Mouse (Mus musculus) kidney, adult 11 months (tissue): Measurements from ENCODE around the gene 9330159F19Rik.

Experiments
- DNase-seq: peaks from one replicate; pipeline ENCODE4 v3.0.0; 2022

The 9330159F19Rik gene

DNA sequence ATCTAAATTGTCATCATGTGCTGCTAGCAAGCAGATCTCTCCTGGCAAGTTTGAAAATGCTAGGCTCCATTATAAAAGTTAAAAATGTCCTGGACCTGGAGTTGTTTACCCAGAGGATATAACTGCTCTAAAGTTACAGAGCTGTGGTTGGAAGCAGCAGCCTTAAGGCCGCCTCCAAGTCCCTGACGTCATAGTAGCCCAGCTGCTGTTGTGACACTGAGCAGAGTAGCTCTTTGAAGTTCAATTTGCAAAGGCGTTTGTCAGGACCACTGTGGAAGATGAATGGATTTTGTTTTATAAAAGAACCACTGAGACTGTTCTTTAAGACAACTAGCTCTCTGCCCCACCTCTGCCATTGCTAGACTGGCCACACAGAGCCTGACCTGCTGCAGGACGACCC, at the start of gene 9330159F19Rik:
TSS of gene 9330159F19Rik (plus strand) at position 154 of the 400 bp plus-strand sequence.
- DNase-seq: no peak

DNA sequence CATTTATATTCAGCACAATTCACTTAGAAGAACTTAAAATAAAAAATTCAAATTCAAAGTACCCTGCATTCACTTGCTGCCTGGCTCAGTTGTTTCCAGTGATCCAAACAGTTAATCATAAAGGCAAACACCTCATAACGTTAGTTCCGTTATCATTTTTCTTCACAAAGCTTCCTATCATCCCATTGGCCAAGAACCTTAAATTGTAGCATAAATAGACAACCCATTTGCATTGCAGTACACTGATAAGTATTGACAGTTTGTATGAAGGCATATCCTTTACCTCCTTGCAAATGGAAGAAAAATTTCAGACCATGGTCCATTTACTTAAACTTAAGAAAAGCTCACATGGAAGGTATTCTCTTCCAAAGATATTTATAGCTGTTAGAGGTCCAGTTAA, 49.7 kb upstream of the 9330159F19Rik start:
- no peak for DNase-seq

DNA sequence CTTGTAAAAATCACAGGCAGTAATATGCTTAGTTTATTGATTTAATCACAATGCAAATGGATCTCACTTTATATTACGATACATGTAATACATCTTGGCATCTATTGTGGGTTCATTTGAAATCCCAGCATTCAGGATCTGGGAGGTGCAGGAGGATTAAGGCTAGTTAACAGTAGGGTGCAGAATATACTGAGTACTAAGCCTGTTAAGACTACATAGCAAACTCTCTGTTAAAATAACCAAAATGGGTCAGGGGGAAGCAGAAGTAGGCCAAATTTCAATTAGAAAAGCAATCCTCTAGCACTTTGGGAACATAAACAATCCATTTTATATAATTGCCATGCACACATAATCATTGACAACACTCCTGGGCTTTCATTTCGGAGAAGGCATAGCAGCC, 37.6 kb upstream of the 9330159F19Rik start:
- DNase-seq: no peak

DNA sequence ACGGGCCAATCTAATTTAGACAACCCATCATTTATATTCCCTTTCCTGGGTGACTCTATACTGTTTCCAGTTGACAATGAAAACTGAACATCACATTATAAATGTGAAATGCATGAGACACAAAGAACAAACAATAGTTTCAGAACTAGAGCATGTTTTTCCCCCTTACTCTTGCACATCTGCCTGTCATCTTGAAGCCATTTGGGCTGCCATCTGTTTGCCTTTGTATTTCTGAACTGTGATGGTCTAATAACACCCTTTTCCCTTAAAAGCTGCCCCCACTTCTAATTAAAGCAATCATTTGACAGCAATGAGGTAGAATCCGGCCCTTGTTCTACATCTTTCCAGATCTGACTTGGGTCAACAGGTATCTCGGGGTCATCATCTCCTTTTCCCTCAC, 35.8 kb upstream of the 9330159F19Rik start:
- DNase-seq: no peak

DNA sequence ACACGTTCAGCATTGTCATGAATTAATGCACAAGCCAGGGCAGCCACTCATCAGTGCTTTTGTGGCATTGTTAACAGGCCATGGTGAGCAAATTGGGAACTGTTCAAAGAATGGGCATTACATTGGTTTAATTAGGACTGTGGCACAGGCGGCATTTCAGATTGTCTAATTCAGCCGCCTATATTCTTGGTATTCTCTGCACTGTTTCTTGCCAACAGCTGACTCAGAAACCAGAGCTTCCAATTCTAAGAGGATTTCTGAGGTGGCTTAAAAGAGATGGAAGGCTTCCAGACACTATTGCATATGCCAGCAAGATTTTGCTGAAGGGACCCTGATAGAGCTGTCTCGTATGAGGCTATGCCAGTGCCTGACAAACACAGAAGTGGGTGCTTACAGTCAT, 34.5 kb upstream of the 9330159F19Rik start:
- DNase-seq: no peak

DNA sequence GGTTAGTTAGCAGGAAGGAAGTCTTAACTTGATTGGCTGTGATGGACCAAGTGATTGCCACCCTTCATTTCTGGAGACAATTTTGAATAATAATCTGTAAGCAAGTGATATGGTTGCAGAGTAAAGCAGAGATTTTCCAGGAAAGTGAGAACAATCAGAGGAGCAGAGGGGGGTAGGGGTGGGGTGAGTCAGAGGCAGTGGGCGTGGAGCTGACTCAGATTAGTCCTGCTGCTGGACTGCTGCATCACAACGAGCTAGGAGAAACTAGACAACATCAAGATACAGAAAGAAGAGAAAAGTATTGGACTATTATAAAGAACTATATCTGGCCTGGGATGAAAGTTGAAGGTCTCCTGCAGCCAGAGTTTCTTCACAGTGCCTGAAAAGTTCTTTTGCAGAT, 33.4 kb upstream of the 9330159F19Rik start:
- no peak for DNase-seq

DNA sequence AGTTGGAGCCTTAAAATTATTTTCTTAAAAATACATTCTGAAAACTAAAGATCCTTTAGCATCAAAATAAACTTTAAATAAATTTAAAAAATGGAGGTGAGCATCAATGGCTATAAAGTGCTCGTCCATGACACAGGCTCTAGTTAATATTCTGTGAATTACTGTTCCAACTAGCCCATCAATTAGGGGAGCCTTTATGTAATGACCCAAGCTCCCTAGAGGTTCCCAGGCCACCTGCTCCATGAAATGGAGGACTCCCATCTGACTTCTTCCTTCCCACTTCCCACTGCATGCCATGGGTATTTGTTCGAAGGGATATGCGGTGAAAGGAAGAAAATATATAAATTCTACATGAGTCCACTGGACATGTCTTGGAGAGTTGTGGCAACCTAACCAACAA, 31.2 kb upstream of the 9330159F19Rik start:
- DNase-seq: no peak

DNA sequence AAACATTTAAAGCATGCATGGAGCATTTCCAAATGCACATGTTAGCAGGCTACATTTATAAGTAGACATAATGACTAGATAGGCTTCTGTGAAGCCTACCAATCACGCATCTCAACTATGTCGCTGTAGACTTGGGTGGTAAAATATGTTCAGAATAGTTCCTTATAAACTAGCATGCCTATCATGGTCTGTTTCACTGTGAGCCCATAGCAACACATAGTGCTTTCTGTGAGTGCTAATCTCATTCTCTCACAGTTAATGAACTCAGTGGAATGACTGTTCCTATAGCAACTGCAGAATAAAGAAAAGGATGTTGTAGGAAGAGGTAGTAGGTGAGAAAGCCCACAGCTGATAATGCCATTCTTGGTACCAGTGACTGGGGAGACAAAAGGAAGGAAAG, 30.4 kb upstream of the 9330159F19Rik start:
- DNase-seq: no peak

DNA sequence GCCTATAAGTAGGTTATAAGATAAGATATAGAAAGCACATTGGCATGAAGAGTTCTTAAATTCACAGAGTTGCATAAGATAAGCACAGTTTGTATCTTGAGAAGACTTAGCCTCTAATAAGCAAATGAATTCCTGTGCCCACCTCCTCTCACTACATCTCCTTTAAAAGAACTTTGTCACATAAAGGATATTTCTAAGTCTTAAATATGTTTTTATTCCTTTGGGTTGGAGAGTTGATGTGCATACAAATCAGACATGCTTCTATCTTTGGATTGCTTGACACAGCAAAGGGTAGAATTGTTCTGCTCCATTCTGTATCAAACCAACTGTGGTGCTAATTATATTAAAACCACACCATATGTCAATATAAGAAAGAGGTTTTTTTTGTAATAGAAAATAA, 17.6 kb upstream of the 9330159F19Rik start:
- no peak for DNase-seq

DNA sequence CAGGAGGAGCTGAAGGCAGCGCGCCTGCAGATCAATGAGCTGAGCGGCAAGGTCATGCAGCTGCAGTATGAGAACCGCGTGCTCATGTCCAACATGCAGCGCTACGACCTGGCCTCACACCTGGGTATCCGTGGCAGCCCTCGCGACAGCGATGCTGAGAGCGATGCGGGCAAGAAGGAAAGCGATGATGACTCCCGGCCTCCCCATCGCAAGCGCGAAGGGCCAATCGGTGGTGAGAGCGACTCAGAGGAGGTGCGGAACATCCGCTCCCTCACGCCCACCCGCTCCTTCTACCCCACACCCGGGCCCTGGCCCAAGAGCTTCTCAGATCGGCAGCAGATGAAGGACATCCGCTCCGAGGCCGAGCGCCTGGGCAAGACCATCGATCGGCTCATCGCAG, 14.6 kb upstream of the 9330159F19Rik start:
- no peak for DNase-seq

DNA sequence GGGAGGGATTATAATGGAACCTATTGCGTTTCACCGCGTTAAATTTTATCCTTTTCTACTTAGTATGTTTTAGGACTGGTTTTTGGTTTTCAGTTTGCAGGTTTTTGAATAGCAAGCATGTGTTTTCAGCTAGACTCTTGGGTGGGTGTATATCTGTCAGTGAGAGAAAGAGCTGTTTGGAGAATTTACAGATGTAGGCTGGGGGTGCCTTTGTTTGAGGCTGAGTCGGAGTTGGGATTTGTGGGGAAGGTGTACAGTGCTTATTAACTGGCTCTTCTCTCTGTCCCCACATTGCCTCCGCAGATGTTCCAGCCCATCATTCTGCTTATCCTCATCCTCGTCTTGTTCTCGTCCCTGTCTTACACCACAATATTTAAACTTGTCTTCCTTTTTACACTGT, 12.8 kb upstream of the 9330159F19Rik start, which contains the start of gene Gm49353:
TSS of gene Gm49353 (plus strand) at position 313 of the 400 bp plus-strand sequence.
- no peak for DNase-seq

DNA sequence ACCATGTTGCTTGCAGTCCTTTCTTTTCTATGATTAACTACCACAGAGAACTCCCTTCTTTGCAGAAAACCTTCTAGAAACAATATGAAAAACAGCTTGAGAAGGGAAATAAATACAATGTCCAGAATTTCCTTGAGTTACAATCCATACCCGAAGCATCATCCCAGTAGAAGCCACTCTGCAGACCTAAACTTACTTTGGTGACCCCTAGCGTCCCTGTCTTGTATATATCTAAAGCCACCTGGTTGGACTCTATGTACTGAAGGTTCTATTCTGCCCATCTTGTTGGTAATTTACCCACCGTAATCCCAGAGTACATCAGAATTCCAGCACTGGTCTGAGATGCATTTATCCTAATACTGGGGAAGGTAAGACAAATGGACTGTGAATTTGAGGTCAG, 11.6 kb upstream of the 9330159F19Rik start:
- DNase-seq: no peak

DNA sequence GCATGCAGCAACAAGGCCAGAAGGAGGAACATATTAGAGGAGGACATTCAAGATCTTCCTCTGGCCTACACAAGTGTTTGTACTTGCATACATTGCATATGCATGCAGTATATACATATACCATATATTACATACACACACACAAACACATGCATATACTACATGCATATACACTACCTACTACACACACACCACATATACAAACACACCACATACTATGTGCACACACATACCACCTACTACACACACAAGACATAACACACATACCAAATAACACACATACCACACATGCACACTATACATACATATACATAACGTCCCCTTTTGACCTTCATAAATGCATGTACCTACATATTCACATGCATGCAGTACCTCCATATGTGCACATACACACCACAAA, 10.8 kb upstream of the 9330159F19Rik start:
- DNase-seq: no peak

DNA sequence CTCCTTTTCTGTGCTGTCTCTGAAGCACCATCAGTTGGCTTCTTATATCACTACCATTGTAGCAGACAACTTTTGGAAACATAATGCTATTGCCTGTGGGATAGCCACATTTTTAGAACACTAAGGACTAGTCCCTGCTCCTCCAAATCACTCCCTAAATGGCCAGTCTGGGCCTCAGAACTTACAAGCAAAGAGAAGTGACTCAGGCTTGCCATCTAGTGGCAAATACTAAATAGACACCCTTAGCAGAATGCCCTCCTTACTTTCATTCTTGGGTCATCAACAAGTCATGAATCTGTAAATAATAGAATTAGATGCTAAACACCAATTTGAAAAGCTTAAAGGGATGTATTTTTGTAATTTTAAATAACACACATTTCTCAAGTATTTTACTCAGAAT, 4.7 kb upstream of the 9330159F19Rik start:
- no peak for DNase-seq

DNA sequence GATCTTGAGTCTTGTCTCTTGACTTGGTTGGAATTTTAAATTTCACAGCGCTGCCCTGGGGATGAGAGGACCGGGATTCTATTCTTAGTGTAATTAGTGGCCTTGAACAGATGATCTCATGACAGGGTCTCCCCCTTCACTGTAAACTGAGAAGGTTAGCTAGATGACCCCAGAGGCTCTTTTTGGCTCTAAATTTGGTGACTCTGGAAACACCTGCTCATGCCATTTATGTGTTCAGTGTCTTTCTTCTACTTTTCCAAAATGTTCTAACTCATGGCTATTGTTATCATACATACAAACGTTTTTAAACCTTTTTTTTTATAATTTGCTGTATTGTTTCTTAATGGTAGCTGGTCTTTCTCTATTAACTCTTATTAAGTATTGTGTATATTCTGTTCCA, 2.7 kb upstream of the 9330159F19Rik start:
- DNase-seq: no peak

DNA sequence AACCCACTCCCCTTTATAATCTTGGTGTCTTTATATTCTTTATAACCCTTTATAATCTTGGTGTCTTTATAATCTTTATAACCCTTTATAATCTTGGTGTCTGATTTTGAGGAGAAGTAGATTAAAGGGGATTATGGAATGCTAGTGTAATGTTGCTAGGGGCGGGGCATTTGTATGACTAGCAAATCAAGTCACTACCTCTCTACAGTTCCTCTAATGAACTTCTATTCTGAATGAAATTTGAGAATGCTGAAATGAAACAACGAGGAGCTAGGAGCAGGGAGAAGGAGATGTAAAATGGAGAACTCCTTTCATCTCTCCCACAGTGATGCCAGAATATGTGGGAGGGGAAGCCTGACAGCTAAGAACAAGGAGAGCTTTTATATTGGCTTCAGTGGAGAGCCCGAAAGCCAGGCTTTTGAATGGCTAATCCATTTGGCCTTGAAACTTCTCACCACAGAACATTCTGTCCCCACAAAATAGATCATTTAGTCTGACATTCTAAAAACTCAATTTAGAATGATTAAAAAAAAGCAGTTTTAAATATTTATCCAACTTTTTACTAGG, 2.2 kb downstream of the 9330159F19Rik start:
- no peak for DNase-seq

DNA sequence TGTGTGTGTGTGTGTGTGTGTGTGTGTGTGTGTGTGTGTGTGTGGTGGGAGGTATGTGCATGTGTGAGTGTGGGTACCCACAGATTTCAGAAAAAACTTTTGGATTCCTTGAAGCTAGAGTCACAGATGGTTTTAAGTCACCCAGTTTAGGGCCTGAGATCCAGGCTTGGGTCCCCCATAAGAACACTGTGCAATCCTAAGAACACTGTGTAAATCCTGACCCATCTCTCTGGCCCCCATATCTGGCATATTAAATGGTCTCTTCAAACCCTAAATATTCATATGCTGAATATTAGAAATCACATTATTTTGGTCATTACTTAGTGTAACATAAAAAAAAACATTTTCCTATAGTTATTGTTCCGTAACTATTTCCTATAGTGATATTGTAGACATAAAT, 5.6 kb downstream of the 9330159F19Rik start:
- DNase-seq: no peak

DNA sequence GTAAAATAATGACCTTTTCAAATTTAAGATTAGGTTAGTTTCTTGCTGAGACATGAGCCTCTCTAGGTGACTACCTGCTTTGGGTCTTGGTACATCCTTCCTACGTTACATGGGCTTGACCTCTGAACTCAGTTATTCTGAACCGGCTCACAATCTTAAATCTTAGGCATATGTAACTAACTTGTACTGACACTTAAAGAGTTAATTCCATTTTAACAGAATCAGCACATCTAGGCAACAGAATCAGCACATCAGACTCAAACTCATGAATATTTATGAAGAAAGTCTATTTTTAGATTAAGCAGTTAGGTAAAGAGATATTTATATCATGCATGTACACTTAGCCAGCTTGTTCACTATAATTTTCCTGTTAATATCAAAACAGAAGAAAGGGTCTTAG, 6.0 kb downstream of the 9330159F19Rik start:
- no peak for DNase-seq

DNA sequence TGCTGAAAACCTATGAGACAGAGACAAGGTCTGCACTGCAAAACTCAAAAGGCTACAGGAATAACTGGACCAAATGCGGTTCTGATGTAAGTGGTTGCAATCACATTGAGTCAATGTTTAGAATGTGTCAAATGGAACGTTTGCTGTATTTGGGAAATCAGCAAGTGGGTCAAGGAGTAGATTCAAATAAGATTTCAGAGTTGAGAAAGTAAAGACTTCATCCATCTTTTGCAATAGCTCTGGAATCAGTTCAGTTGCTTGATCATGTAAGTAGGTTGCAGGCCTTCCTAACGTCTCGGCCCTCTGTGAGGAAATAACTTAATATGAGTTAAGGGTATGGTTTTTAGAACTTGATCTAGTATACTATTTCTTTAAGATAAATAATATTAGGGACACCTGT, 13.9 kb downstream of the 9330159F19Rik start:
- no peak for DNase-seq

DNA sequence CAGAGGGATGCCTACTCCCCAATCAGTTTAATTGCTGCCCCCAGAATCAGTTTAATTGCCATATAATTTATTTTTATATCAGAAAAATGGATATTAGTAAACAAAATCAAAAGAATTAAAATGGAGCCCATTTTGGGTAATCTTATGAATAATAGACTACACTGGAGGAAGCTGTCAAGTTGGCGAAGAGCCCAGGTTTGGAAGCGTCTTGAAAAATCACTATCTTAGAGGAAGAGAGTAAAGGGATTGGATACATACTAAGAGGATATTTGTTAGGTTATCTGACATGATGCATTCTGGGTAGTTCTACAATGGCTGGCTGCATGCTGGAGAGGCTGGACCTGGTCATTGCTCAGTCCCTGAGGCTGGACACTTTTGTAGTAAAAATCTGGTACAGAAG, 19.8 kb downstream of the 9330159F19Rik start:
- DNase-seq: no peak
